Mouse (Mus musculus) ZHBTc4 (cell line): ENCODE results near the gene Pecam1.
A peak's percentile ranks its signal among the peaks of the same experiment; 100 is the strongest.

ENCODE experiments used
- DNase-seq: peaks from one replicate; pipeline ENCODE4 v3.0.0-alpha.2; 2011; ENCODE audit warnings: low read depth, low spot score

The Pecam1 gene

GRCm38 (mm10) chr11:106729656-106730055, 20.8 kb downstream of the Pecam1 start:
- DNase-seq = no peak

- no peak for DNase-seq
Observed at GRCm38 (mm10) chr11:106728402-106729366, 21.7 kb downstream of the Pecam1 start.

GRCm38 (mm10) chr11:106727967-106728366, 22.5 kb downstream of the Pecam1 start:
- DNase-seq = no peak

- DNase-seq = peak; percentile 60
Observed at GRCm38 (mm10) chr11:106724916-106725235, 25.6 kb downstream of the Pecam1 start.

GRCm38 (mm10) chr11:106724176-106724915, 26.1 kb downstream of the Pecam1 start:
- peak; percentile 88 for DNase-seq

- peak; percentile 90 for DNase-seq
Observed at GRCm38 (mm10) chr11:106723611-106724125, 26.8 kb downstream of the Pecam1 start.

- DNase-seq = peak; percentile 83
Observed at GRCm38 (mm10) chr11:106722831-106723361, 27.5 kb downstream of the Pecam1 start.

GRCm38 (mm10) chr11:106720379-106720778, 30.0 kb downstream of the Pecam1 start:
- no peak for DNase-seq

GRCm38 (mm10) chr11:106716568-106716967, 33.9 kb downstream of the Pecam1 start:
- DNase-seq = no peak

GRCm38 (mm10) chr11:106715066-106715465, 35.4 kb downstream of the Pecam1 start:
- peak; percentile 49 for DNase-seq

- no peak for DNase-seq
Observed at GRCm38 (mm10) chr11:106710789-106711188, 39.6 kb downstream of the Pecam1 start.

- peak; percentile 60 for DNase-seq
Observed at GRCm38 (mm10) chr11:106709227-106709985, 41.0 kb downstream of the Pecam1 start.

- DNase-seq = no peak
Observed at GRCm38 (mm10) chr11:106707866-106708265, 42.6 kb downstream of the Pecam1 start.

GRCm38 (mm10) chr11:106707085-106707484, 43.3 kb downstream of the Pecam1 start:
- DNase-seq = no peak

GRCm38 (mm10) chr11:106706212-106706611, 44.2 kb downstream of the Pecam1 start:
- DNase-seq = peak; percentile 73

- DNase-seq = peak; percentile 41
Observed at GRCm38 (mm10) chr11:106704399-106705111, 45.9 kb downstream of the Pecam1 start.

- peak; percentile 38 for DNase-seq
Observed at GRCm38 (mm10) chr11:106703931-106704330, 46.5 kb downstream of the Pecam1 start.

GRCm38 (mm10) chr11:106702584-106702983, 47.8 kb downstream of the Pecam1 start:
- no peak for DNase-seq

GRCm38 (mm10) chr11:106701589-106701988, 48.8 kb downstream of the Pecam1 start:
- DNase-seq = no peak

- DNase-seq = no peak
Observed at GRCm38 (mm10) chr11:106699083-106699482, 51.3 kb downstream of the Pecam1 start.

GRCm38 (mm10) chr11:106698289-106698688, 52.1 kb downstream of the Pecam1 start:
- no peak for DNase-seq
